Mouse (Mus musculus): ENCODE results near the gene Ghitm. TPM values are rescaled to one million over a fixed set of nuclear protein-coding genes. Genes with fewer than 3 reads are reported as not detected.
"Not testable (repeated sequence)": the region's sequence is repeated elsewhere in the genome, so short reads cannot be mapped to it uniquely, and the experiment has no call there.

Ghitm gene
- polyA plus RNA-seq (2015; fragmentation: Nextera tagmentation; extraction: Ambion mirVana) = 224 and 227 TPM in 2 replicates

- H3K36me3 ChIP-seq = peaks cover 22% of the 10 kb centered on the region
- H3K4me2 ChIP-seq = peak within 1 kb of the TSS; percentile 63
- WGBS = under 1% methylated on average over 38 of the region's 38 CpGs
- H3K4me3 ChIP-seq = peak within 1 kb of the TSS; percentile 75
- no peaks in the 10 kb centered on the region for H3K9me3 ChIP-seq
- peak; percentile 99 for ATAC-seq (ENCODE audit: borderline replicate concordance, extremely low read depth, low FRiP score, low TSS enrichment)
- peak within 1 kb of the TSS; percentile 78 for H3K27ac ChIP-seq
- H3K9ac ChIP-seq = peak within 1 kb of the TSS; percentile 75
- H3K27me3 ChIP-seq = no peaks in the 10 kb centered on the region
- peaks cover 6% of the 10 kb centered on the region for H3K4me1 ChIP-seq
Observed at GRCm38 (mm10) chr14:37135127-37135593, at the start of gene Ghitm. Ghitm (minus strand) TSS chr14:37135272.

GRCm38 (mm10) chr14:37184871-37185270, 49.8 kb upstream of the Ghitm start:
- no peaks in the 10 kb centered on the region for H3K27me3 ChIP-seq
- H3K9me3 ChIP-seq = no peaks in the 10 kb centered on the region
- no peak for ATAC-seq (ENCODE audit: borderline replicate concordance, extremely low read depth, low FRiP score, low TSS enrichment)
- no peak overlapping the region for H3K9ac ChIP-seq
- no peak overlapping the region for H3K4me2 ChIP-seq
- H3K36me3 ChIP-seq = no peaks in the 10 kb centered on the region
- H3K27ac ChIP-seq = no peak overlapping the region
- WGBS = 71% methylated on average over 2 of the region's 2 CpGs
- H3K4me1 ChIP-seq = no peaks in the 10 kb centered on the region
- no peak overlapping the region for H3K4me3 ChIP-seq

GRCm38 (mm10) chr14:37174484-37174883, 39.4 kb upstream of the Ghitm start:
- H3K27me3 ChIP-seq = no peaks in the 10 kb centered on the region
- H3K9me3 ChIP-seq = no peaks in the 10 kb centered on the region
- no peaks in the 10 kb centered on the region for H3K4me1 ChIP-seq
- no peak overlapping the region for H3K9ac ChIP-seq
- WGBS = 64% methylated on average over 3 of the region's 3 CpGs
- H3K4me2 ChIP-seq = no peak overlapping the region
- no peak overlapping the region for H3K27ac ChIP-seq
- no peaks in the 10 kb centered on the region for H3K36me3 ChIP-seq
- H3K4me3 ChIP-seq = no peak overlapping the region
- ATAC-seq (ENCODE audit: borderline replicate concordance, extremely low read depth, low FRiP score, low TSS enrichment) = no peak

- Histone ChIP-seq H3K27ac (no peak overlapping the region), H3K9me3 (no peaks in the 10 kb centered on the region), H3K4me3 (no peak overlapping the region), H3K4me1 (no peaks in the 10 kb centered on the region), H3K36me3 (no peaks in the 10 kb centered on the region), H3K9ac (no peak overlapping the region), H3K4me2 (no peak overlapping the region), H3K27me3 (no peaks in the 10 kb centered on the region)
- no peak for ATAC-seq (ENCODE audit: borderline replicate concordance, extremely low read depth, low FRiP score, low TSS enrichment)
- 51% methylated on average over 1 of the region's 1 CpGs for WGBS
Observed at GRCm38 (mm10) chr14:37165266-37165926, 30.3 kb upstream of the Ghitm start.

- no peaks in the 10 kb centered on the region for H3K36me3 ChIP-seq
- H3K4me3 ChIP-seq = no peak overlapping the region
- ATAC-seq (ENCODE audit: borderline replicate concordance, extremely low read depth, low FRiP score, low TSS enrichment) = no peak
- no peaks in the 10 kb centered on the region for H3K27me3 ChIP-seq
- 0 out of 2 replicates have a peak, but pooled peaks cover 3% of the 10 kb centered on the region for H3K9me3 ChIP-seq
- no peak overlapping the region for H3K9ac ChIP-seq
- no peak overlapping the region for H3K27ac ChIP-seq
- H3K4me1 ChIP-seq = no peaks in the 10 kb centered on the region
- no peak overlapping the region for H3K4me2 ChIP-seq
- WGBS = 51% methylated on average over 4 of the region's 4 CpGs
Observed at GRCm38 (mm10) chr14:37164392-37165032, 29.4 kb upstream of the Ghitm start.

- Histone ChIP-seq H3K4me2 (no peak overlapping the region), H3K27me3 (no peaks in the 10 kb centered on the region), H3K36me3 (no peaks in the 10 kb centered on the region), H3K27ac (no peak overlapping the region), H3K9me3 (0 out of 2 replicates have a peak, but pooled peaks cover 4% of the 10 kb centered on the region), H3K4me3 (no peak overlapping the region), H3K4me1 (no peaks in the 10 kb centered on the region), H3K9ac (no peak overlapping the region)
- WGBS = 64% methylated on average over 4 of the region's 4 CpGs
- ATAC-seq (ENCODE audit: borderline replicate concordance, extremely low read depth, low FRiP score, low TSS enrichment) = no peak
Observed at GRCm38 (mm10) chr14:37163277-37163956, 28.3 kb upstream of the Ghitm start.

- H3K4me2 ChIP-seq = no peak overlapping the region
- H3K9ac ChIP-seq = no peak overlapping the region
- H3K4me1 ChIP-seq = no peaks in the 10 kb centered on the region
- WGBS = 93% methylated on average over 1 of the region's 1 CpGs
- H3K27me3 ChIP-seq = no peaks in the 10 kb centered on the region
- no peaks in the 10 kb centered on the region for H3K9me3 ChIP-seq
- H3K4me3 ChIP-seq = no peak overlapping the region
- no peaks in the 10 kb centered on the region for H3K36me3 ChIP-seq
- ATAC-seq (ENCODE audit: borderline replicate concordance, extremely low read depth, low FRiP score, low TSS enrichment) = no peak
- no peak overlapping the region for H3K27ac ChIP-seq
Observed at GRCm38 (mm10) chr14:37154391-37154790, 19.3 kb upstream of the Ghitm start.

- Histone ChIP-seq H3K4me3 (no peak overlapping the region), H3K27me3 (no peaks in the 10 kb centered on the region), H3K36me3 (no peaks in the 10 kb centered on the region), H3K9me3 (no peaks in the 10 kb centered on the region), H3K4me1 (peaks cover 4% of the 10 kb centered on the region), H3K27ac (no peak overlapping the region), H3K9ac (no peak overlapping the region), H3K4me2 (no peak overlapping the region)
- no peak for ATAC-seq (ENCODE audit: borderline replicate concordance, extremely low read depth, low FRiP score, low TSS enrichment)
- WGBS = 74% methylated on average over 8 of the region's 8 CpGs
Observed at GRCm38 (mm10) chr14:37139051-37139710, 4.1 kb upstream of the Ghitm start.

- H3K4me2 ChIP-seq; H3K9me3 ChIP-seq; H3K9ac ChIP-seq; H3K27me3 ChIP-seq; H3K36me3 ChIP-seq; ATAC-seq (ENCODE audit: borderline replicate concordance, extremely low read depth, low FRiP score, low TSS enrichment); H3K27ac ChIP-seq; H3K4me1 ChIP-seq; H3K4me3 ChIP-seq: not testable (repeated sequence)
- 64% methylated on average over 2 of the region's 3 CpGs for WGBS
Observed at GRCm38 (mm10) chr14:37137596-37137995, 2.5 kb upstream of the Ghitm start.

- H3K9me3 ChIP-seq = no peaks in the 10 kb centered on the region
- no peak overlapping the region for H3K9ac ChIP-seq
- no peak overlapping the region for H3K4me3 ChIP-seq
- peaks cover 13% of the 10 kb centered on the region for H3K36me3 ChIP-seq
- H3K4me1 ChIP-seq = peaks cover 6% of the 10 kb centered on the region
- H3K27ac ChIP-seq = no peak overlapping the region
- no peak overlapping the region; the same call in 1 of the 2 replicates for H3K4me2 ChIP-seq
- ATAC-seq (ENCODE audit: borderline replicate concordance, extremely low read depth, low FRiP score, low TSS enrichment) = no peak
- 70% methylated on average over 4 of the region's 4 CpGs for WGBS
- H3K27me3 ChIP-seq = no peaks in the 10 kb centered on the region
Observed at GRCm38 (mm10) chr14:37136110-37136509, 1.0 kb upstream of the Ghitm start.

GRCm38 (mm10) chr14:37135671-37136070, 599 bp upstream of the Ghitm start:
- Histone ChIP-seq H3K27ac (no peak overlapping the region), H3K9me3 (no peaks in the 10 kb centered on the region), H3K4me3 (peak overlapping the region; percentile 75), H3K27me3 (no peaks in the 10 kb centered on the region), H3K4me1 (peaks cover 6% of the 10 kb centered on the region), H3K36me3 (peaks cover 17% of the 10 kb centered on the region), H3K4me2 (peak overlapping the region; percentile 63), H3K9ac (peak overlapping the region; percentile 45; the same call in 1 of the 2 replicates)
- ATAC-seq (ENCODE audit: borderline replicate concordance, extremely low read depth, low FRiP score, low TSS enrichment) = 0 out of 2 replicates have a peak, but pooled peaks have one; percentile 21
- WGBS = 2% methylated on average over 10 of the region's 10 CpGs

All from lung, embryonic 15.5 days (tissue).